Mouse (Mus musculus): Measurements from ENCODE around the gene Lrrc27. TPM values are rescaled to one million over a fixed set of nuclear protein-coding genes. Genes with fewer than 3 reads are reported as not detected.

Lrrc27 gene
- total RNA-seq, 2 experiments from 2014 or later = 2.9 to 4.2 TPM

GRCm38 (mm10) chr7:139276150-139276549 lies 63.4 kb downstream of the Lrrc27 start:
- DNase-seq = no peak

- DNase-seq = no peak
These were observed 64.7 kb downstream of the Lrrc27 start for GRCm38 (mm10) chr7:139277536-139277935.

- DNase-seq = no peak
These were observed 66.8 kb downstream of the Lrrc27 start for GRCm38 (mm10) chr7:139279571-139279970.

- no peak for DNase-seq
These were observed 67.3 kb downstream of the Lrrc27 start for GRCm38 (mm10) chr7:139280044-139280443.

DNA sequence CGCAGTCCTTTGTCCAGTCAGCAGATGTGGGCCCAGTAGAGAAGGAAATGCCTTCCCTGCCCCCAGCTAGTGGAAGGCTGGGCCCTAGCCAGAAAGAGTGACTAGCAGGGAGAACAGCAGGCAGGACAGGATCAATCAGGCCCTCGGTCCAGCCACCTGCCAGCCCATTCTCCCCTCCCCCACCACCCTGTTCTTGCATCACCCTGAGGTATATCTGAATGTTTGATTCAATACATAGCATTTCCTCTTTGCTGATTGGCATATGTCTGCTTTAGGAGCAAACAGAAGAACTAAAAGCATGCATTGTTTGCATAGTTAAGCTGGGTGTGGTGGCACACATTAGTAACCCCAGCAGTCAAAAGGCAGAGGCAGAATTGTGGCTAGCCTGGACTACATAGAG lies 68.4 kb downstream of the Lrrc27 start:
- DNase-seq = no peak

DNA sequence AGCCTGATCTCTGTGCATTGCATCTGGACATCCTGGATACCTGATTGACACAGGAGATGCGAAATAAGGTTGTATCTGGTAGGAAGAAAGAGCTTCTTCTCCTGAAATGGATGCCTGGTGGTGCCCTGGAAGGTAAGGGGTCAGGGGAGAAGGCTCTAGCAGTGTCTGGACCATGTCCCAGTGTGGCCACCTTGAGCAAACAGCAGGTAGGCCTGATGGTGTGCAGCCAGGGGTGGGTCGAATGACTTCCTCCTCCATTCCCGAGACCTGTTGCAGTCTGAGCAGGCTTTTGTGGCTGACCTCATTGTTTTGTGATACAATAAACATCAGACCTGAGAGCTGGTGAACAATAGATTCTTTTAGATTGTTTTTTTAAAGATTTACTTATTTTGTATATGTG lies 69.2 kb downstream of the Lrrc27 start:
- no peak for DNase-seq

DNA sequence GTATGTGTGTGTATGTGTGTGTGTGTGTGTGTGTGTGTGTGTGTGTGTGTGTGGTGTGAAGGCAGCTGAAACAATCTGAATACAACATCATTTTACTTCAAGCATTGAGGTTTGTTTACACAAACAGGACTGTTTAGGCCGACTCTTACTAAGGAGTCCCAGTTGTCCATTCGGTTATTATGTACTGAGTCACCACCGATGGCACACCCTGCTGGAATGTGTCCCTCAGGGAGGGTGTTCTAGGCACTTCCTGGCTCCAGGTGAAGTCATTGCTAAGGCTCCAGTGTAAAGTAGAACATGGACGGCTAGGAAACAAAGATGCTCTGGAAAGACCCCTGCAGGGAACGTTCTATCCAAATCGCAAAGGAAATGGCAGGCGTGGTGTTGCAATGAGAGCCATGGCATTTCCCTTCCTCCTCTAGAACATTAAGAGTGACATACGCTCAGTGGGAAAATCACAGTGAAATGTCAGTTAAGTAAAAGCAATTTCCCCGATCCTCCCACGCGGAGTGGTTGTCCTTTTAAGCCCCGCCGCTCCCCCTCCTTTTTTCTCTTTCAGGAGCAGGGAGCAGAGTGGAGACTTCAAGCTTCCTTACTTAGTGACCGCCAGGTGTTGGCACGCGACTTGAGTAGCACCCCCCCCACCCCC lies 72.6 kb downstream of the Lrrc27 start:
- DNase-seq = no peak

GRCm38 (mm10) chr7:139288540-139288939 lies 75.8 kb downstream of the Lrrc27 start:
- no peak for DNase-seq

Other genes with a start within 250 kb of the Lrrc27 start
- gene Dpysl4, start 127.0 kb upstream of the Lrrc27 start, total RNA-seq (2021) = 1 to 10 TPM; 1.6 TPM
- 1 to 10 TPM; 1.6 TPM for gene Stk32c, start 319 bp downstream of the Lrrc27 start, total RNA-seq (2021)
- gene Pwwp2b, start 35.5 kb downstream of the Lrrc27 start, total RNA-seq (2021) = 1 to 10 TPM; 3.5 to 5.2 TPM
- 10 to 100 TPM; 52.5 to 53.3 TPM for gene Inpp5a, start 176.1 kb downstream of the Lrrc27 start, total RNA-seq (2021)